Mouse (Mus musculus) embryonic facial prominence, embryonic 11.5 days (tissue): ENCODE results near the gene Hemgn. TPM values are rescaled to one million over a fixed set of nuclear protein-coding genes. Genes with fewer than 3 reads are reported as not detected.

Experiments
- polyA plus RNA-seq: library from polyadenylated mRNA; unstranded; fragments of >200 nt; fragmentation: Nextera tagmentation; extraction: Ambion mirVana; gene quantifications from 2 replicates; pipeline ENCODE4 v1.2.1, GENCODE M21; 2014

Gene Hemgn
- polyA plus RNA-seq, 1 experiment from 2014 or later = 13.9 TPM

Other genes starting within 250 kb of the Hemgn start
- gene Xpa, start 217.2 kb downstream of the Hemgn start, polyA plus RNA-seq = 26.4 and 27.0 TPM in 2 replicates
- gene Foxe1, start 69.9 kb downstream of the Hemgn start, polyA plus RNA-seq = 1.4 and 1.5 TPM in 2 replicates
- 11.8 and 12.3 TPM in 2 replicates for gene Trmo, start 24.1 kb downstream of the Hemgn start, polyA plus RNA-seq
- gene Anp32b, start 37.4 kb upstream of the Hemgn start, polyA plus RNA-seq = 327 and 354 TPM in 2 replicates
- 90.3 and 97.6 TPM in 2 replicates for gene Nans, start 75.7 kb upstream of the Hemgn start, polyA plus RNA-seq
- 2.0 and 2.7 TPM in 2 replicates for gene Trim14, start 122.6 kb upstream of the Hemgn start, polyA plus RNA-seq
- gene Coro2a, start 188.7 kb upstream of the Hemgn start, polyA plus RNA-seq = 6.0 and 6.9 TPM in 2 replicates
- gene Tbc1d2, start 236.7 kb upstream of the Hemgn start, polyA plus RNA-seq = 1.3 and 1.6 TPM in 2 replicates